Mouse (Mus musculus) lung, embryonic 16.5 days (tissue): ENCODE data around the gene Kif14. TPM values are rescaled to one million over a fixed set of nuclear protein-coding genes. Genes with fewer than 3 reads are reported as not detected.

Experiments
- ATAC-seq: fragments of 200-750 bp; cut with Nextera tagmentation; 2 replicates; pipeline ENCODE4 v1.8.0; 2017; ENCODE audit warnings: low read depth, mild to moderate bottlenecking, moderate library complexity
- H3K27ac ChIP-seq: fragments of 300-500 bp; sonication (generic); 2 replicates; pipeline ENCODE4 v1.5.1; 2014; ENCODE audit warnings: mild to moderate bottlenecking, control low read depth, low read length
- H3K27me3 ChIP-seq: fragments of 300-500 bp; sonication (generic); 2 replicates; pipeline ENCODE4 v1.6.1; 2014; ENCODE audit warnings: low read depth, low read length, mixed read lengths; ENCODE audit not compliant: control insufficient read depth, insufficient read depth
- H3K36me3 ChIP-seq: fragments of 300-500 bp; sonication (generic); 2 replicates; pipeline ENCODE4 v1.6.1; 2014; ENCODE audit warnings: low read length; ENCODE audit not compliant: control insufficient read depth, insufficient read depth
- H3K4me1 ChIP-seq: fragments of 300-500 bp; sonication (generic); replicated peaks from 2 replicates; pipeline ENCODE4 v1.6.1; 2014; ENCODE audit warnings: low read length, mixed read lengths; ENCODE audit not compliant: control insufficient read depth, insufficient read depth
- H3K4me2 ChIP-seq: fragments of 300-500 bp; sonication (generic); 2 replicates; pipeline ENCODE4 v1.6.1; 2014; ENCODE audit warnings: low read depth, low read length, control low read depth
- H3K4me3 ChIP-seq: fragments of 300-500 bp; sonication (generic); 2 replicates; pipeline ENCODE4 v1.5.1; 2014; ENCODE audit warnings: mild to moderate bottlenecking, low read length, control low read depth
- H3K9ac ChIP-seq: fragments of 300-500 bp; sonication (generic); 2 replicates; pipeline ENCODE4 v1.6.1; 2014; ENCODE audit warnings: low read length, control low read depth
- H3K9me3 ChIP-seq: fragments of 300-500 bp; sonication (generic); 2 replicates; pipeline ENCODE4 v1.6.1; 2016; ENCODE audit warnings: low read length; ENCODE audit not compliant: control insufficient read depth
- WGBS: fragments of 180-500 bp; shearing (Covaris S2); extraction: QIAGEN DNeasy Blood & Tissue Kit; methylation state at CpG from one replicate; pipeline ENCODE4 v1.1.7; 2014; 5-methylcytosine and 5-hydroxymethylcytosine counted together
- polyA plus RNA-seq: library from polyadenylated mRNA; unstranded; fragments of >200 nt; fragmentation: Nextera tagmentation; extraction: Ambion mirVana; gene quantifications from 2 replicates; pipeline ENCODE4 v1.2.1, GENCODE M21; 2015

Gene Kif14
- polyA plus RNA-seq, 1 experiment from 2014 or later: 5.6 TPM

GRCm38 (mm10) chr1:136513181-136513580, 47.0 kb downstream of the Kif14 start:
- 78% methylated on average over 11 of the region's 11 CpGs for WGBS

GRCm38 (mm10) chr1:136518699-136519356, 52.7 kb downstream of the Kif14 start:
- WGBS: 47% methylated on average over 7 of the region's 7 CpGs
- ATAC-seq: no peak
- no peak overlapping the region for H3K27ac ChIP-seq
- 0 out of 2 replicates have a peak, but pooled peaks cover 6% of the 10 kb centered on the region for H3K36me3 ChIP-seq
- H3K4me2 ChIP-seq: no peak overlapping the region
- no peaks in the 10 kb centered on the region for H3K27me3 ChIP-seq
- no peak overlapping the region for H3K9ac ChIP-seq
- no peaks in the 10 kb centered on the region for H3K9me3 ChIP-seq
- no peak overlapping the region for H3K4me3 ChIP-seq
- H3K4me1 ChIP-seq: no peaks in the 10 kb centered on the region

More at GRCm38 (mm10) chr1:136513181-136513580, 47.0 kb downstream of the Kif14 start:
- no peak overlapping the region for H3K27ac ChIP-seq
- no peak overlapping the region for H3K4me2 ChIP-seq
- H3K4me3 ChIP-seq: no peak overlapping the region
- H3K27me3 ChIP-seq: no peaks in the 10 kb centered on the region
- H3K9ac ChIP-seq: no peak overlapping the region
- no peaks in the 10 kb centered on the region; the same call in 1 of the 2 replicates for H3K4me1 ChIP-seq
- no peaks in the 10 kb centered on the region for H3K9me3 ChIP-seq
- peaks cover 5% of the 10 kb centered on the region for H3K36me3 ChIP-seq
- peak; percentile 23; the same call in 1 of the 2 replicates for ATAC-seq

- Histone ChIP-seq H3K9me3 (no peaks in the 10 kb centered on the region), H3K4me2 (no peak overlapping the region), H3K36me3 (0 out of 2 replicates have a peak, but pooled peaks cover 6% of the 10 kb centered on the region), H3K4me3 (no peak overlapping the region), H3K27ac (no peak overlapping the region), H3K9ac (no peak overlapping the region), H3K27me3 (no peaks in the 10 kb centered on the region), H3K4me1 (0 out of 2 replicates have a peak, but pooled peaks cover 2% of the 10 kb centered on the region)
- 75% methylated on average over 11 of the region's 11 CpGs for WGBS
- no peak for ATAC-seq
These were observed 55.3 kb downstream of the Kif14 start for GRCm38 (mm10) chr1:136521363-136521937.

DNA sequence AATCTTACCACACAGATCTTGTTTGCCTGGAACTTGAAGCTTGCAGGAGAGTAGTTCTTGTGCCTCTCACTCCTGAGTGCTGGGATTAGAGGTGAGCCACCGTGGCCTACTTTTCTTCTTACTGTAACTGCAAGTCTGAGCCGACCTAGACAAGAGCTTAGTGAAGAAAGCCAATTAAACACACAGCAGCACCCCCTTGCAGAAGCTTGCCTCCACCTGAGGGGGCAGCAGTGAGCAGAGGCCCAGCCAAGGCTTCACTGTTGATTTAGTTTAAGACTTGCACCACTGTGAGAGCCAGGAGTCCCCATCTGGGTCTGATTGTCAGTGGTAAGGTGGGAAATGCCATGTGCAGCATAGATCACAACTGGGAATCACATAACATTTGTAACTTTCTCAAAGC, 58.8 kb downstream of the Kif14 start:
- Histone ChIP-seq H3K27me3 (no peaks in the 10 kb centered on the region), H3K9ac (no peak overlapping the region), H3K4me3 (no peak overlapping the region), H3K4me2 (no peak overlapping the region), H3K9me3 (no peaks in the 10 kb centered on the region), H3K27ac (peak overlapping the region; percentile 65), H3K4me1 (peaks cover 2% of the 10 kb centered on the region; the same call in 1 of the 2 replicates), H3K36me3 (peaks cover 13% of the 10 kb centered on the region)
- 22% methylated on average over 2 of the region's 2 CpGs for WGBS
- ATAC-seq: peak; percentile 56; the same call in 1 of the 2 replicates

GRCm38 (mm10) chr1:136525818-136526217, 59.7 kb downstream of the Kif14 start:
- H3K36me3 ChIP-seq: peaks cover 13% of the 10 kb centered on the region
- 56% methylated on average over 6 of the region's 6 CpGs for WGBS
- no peak overlapping the region for H3K4me3 ChIP-seq
- peak overlapping the region; percentile 32 for H3K4me2 ChIP-seq
- ATAC-seq: peak; percentile 29; the same call in 1 of the 2 replicates
- H3K27ac ChIP-seq: peak overlapping the region; percentile 93
- H3K27me3 ChIP-seq: no peaks in the 10 kb centered on the region
- peaks cover 2% of the 10 kb centered on the region; the same call in 1 of the 2 replicates for H3K4me1 ChIP-seq
- no peaks in the 10 kb centered on the region for H3K9me3 ChIP-seq
- H3K9ac ChIP-seq: peak overlapping the region; percentile 31; the same call in 1 of the 2 replicates

DNA sequence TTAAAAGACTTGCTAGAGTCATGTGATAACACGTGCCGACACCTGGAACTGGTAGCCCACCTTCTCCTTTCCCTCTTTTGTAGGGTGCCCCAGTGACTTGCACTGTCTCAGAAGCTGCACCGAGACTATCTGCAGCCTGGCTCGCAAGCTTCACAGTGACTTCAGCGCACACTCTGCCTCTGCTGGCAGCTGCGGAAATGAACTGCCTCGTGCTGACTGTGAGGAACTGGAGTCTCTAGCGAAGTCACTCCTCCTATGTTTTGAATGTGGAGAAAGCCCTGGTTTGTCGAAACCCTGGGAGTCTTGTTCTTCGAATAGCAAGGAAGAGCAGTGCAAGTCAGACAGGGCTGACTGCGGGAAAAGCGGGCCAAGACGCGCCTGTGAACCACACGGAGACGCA, 61.0 kb downstream of the Kif14 start:
- ATAC-seq: no peak
- Histone ChIP-seq H3K36me3 (peaks cover 17% of the 10 kb centered on the region), H3K27me3 (no peaks in the 10 kb centered on the region), H3K9me3 (no peaks in the 10 kb centered on the region), H3K4me2 (no peak overlapping the region), H3K4me3 (no peak overlapping the region), H3K9ac (no peak overlapping the region), H3K4me1 (peaks cover 2% of the 10 kb centered on the region; the same call in 1 of the 2 replicates), H3K27ac (peak overlapping the region; percentile 59)
- 78% methylated on average over 16 of the region's 16 CpGs for WGBS

- Histone ChIP-seq H3K27me3 (no peaks in the 10 kb centered on the region), H3K4me2 (no peak overlapping the region), H3K4me3 (no peak overlapping the region), H3K36me3 (peaks cover 10% of the 10 kb centered on the region), H3K4me1 (no peaks in the 10 kb centered on the region), H3K9ac (no peak overlapping the region), H3K27ac (no peak overlapping the region), H3K9me3 (no peaks in the 10 kb centered on the region)
- no peak for ATAC-seq
- 83% methylated on average over 3 of the region's 3 CpGs for WGBS
These were observed 66.4 kb downstream of the Kif14 start for GRCm38 (mm10) chr1:136532556-136532955.

DNA sequence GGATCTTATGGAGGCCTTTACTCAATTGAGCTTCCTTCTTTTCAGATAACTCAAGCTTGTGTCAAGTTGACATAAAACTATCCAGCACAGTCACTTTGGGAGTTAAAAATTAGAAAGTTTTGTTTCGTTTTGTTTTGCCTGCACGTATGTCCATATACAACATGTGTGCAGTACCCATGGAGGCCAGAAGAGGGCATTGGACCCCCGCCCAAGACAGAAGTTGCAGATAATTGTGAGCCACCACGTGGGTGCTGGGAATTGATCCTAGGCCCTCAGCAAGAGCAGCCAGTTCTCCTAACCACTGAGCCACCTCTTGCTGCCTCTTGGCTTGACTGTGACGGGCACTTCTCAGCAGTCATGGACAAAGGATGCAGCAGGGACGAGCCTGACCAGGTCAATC, 70.8 kb downstream of the Kif14 start:
- Histone ChIP-seq H3K9me3 (no peaks in the 10 kb centered on the region), H3K9ac (no peak overlapping the region), H3K27ac (no peak overlapping the region), H3K4me3 (no peak overlapping the region), H3K27me3 (no peaks in the 10 kb centered on the region), H3K4me2 (no peak overlapping the region), H3K36me3 (no peaks in the 10 kb centered on the region), H3K4me1 (peaks cover 3% of the 10 kb centered on the region; the same call in 1 of the 2 replicates)
- 82% methylated on average over 6 of the region's 6 CpGs for WGBS
- no peak for ATAC-seq

DNA sequence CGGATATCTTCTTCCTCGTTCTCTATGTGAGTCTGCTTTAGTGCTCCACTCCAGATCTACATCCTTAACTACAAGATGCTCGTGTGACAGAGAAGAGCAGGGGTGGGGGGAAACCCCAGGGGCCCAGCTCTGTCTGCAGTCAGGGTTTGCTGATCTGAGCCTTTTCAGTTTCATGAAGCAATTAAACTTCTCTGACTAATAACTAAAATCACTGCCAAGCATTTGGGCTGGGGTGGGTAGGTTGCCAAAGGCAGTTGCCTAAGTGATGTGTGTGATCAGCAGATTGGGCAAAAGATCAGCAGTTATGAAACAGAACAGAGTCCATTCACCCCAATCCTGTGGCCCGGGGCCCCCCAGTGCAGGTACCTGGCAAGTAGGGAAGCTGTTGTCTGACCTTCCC, 72.1 kb downstream of the Kif14 start:
- Histone ChIP-seq H3K4me3 (no peak overlapping the region), H3K9ac (no peak overlapping the region), H3K27me3 (no peaks in the 10 kb centered on the region), H3K4me2 (no peak overlapping the region), H3K4me1 (peaks cover 3% of the 10 kb centered on the region; the same call in 1 of the 2 replicates), H3K9me3 (no peaks in the 10 kb centered on the region), H3K36me3 (no peaks in the 10 kb centered on the region), H3K27ac (no peak overlapping the region)
- WGBS: 85% methylated on average over 4 of the region's 4 CpGs
- no peak for ATAC-seq
